Mouse (Mus musculus) midbrain, embryonic 14.5 days (tissue): ENCODE results near the gene Chd3. TPM values are rescaled to one million over a fixed set of nuclear protein-coding genes. Genes with fewer than 3 reads are reported as not detected.

ENCODE experiments used
- polyA plus RNA-seq: library from polyadenylated mRNA; unstranded; fragments of >200 nt; fragmentation: Nextera tagmentation; extraction: Ambion mirVana; gene quantifications from 2 replicates; pipeline ENCODE4 v1.2.1, GENCODE M21; 2014

The Chd3 gene
- polyA plus RNA-seq, 1 experiment from 2014 or later = 77.5 TPM

Other genes with a start within 250 kb of the Chd3 start
- gene Hes7, start 249.0 kb downstream of the Chd3 start, polyA plus RNA-seq = 0.26 and 0.78 TPM in 2 replicates
- 0.22 and 0.23 TPM in 2 replicates for gene 9130213A22Rik, start 246.8 kb downstream of the Chd3 start, polyA plus RNA-seq
- gene Aloxe3, start 243.5 kb downstream of the Chd3 start, polyA plus RNA-seq = 2.8 and 3.2 TPM in 2 replicates
- gene Alox12b, start 212.4 kb downstream of the Chd3 start, polyA plus RNA-seq = 0.08 and 0.22 TPM in 2 replicates
- 0.17 and 0.26 TPM in 2 replicates for gene Alox8, start 171.6 kb downstream of the Chd3 start, polyA plus RNA-seq
- gene Gucy2e, start 132.4 kb downstream of the Chd3 start, polyA plus RNA-seq = 0.37 and 0.49 TPM in 2 replicates
- 14.9 and 18.6 TPM in 2 replicates for gene Cntrob, start 45.6 kb downstream of the Chd3 start, polyA plus RNA-seq
- 189 and 220 TPM in 2 replicates for gene Trappc1, start 45.4 kb downstream of the Chd3 start, polyA plus RNA-seq
- gene Kcnab3, start 43.1 kb downstream of the Chd3 start, polyA plus RNA-seq = 4.1 and 4.3 TPM in 2 replicates
- gene Rnf227, start 28.9 kb downstream of the Chd3 start, polyA plus RNA-seq = 222 and 270 TPM in 2 replicates
- gene Naa38, start 26.1 kb upstream of the Chd3 start, polyA plus RNA-seq = 97.6 and 123 TPM in 2 replicates
- 17.0 and 24.8 TPM in 2 replicates for gene Cyb5d1, start 26.2 kb upstream of the Chd3 start, polyA plus RNA-seq
- gene Tmem88, start 28.8 kb upstream of the Chd3 start, polyA plus RNA-seq = 2.6 and 4.9 TPM in 2 replicates
- gene Kdm6b, start 44.3 kb upstream of the Chd3 start, polyA plus RNA-seq = 41.1 and 41.2 TPM in 2 replicates
- gene Dnah2, start 179.7 kb upstream of the Chd3 start, polyA plus RNA-seq = 4.8 and 5.7 TPM in 2 replicates
- gene Efnb3, start 190.8 kb upstream of the Chd3 start, polyA plus RNA-seq = 40.7 and 109 TPM in 2 replicates
- 22.5 and 22.7 TPM in 2 replicates for gene Wrap53, start 210.8 kb upstream of the Chd3 start, polyA plus RNA-seq
- 66.1 and 69.2 TPM in 2 replicates for gene Trp53, start 211.0 kb upstream of the Chd3 start, polyA plus RNA-seq
- 46.5 and 46.7 TPM in 2 replicates for gene Atp1b2, start 236.5 kb upstream of the Chd3 start, polyA plus RNA-seq
- not detected in 2 replicates for gene Shbg, start 248.5 kb upstream of the Chd3 start, polyA plus RNA-seq